Mouse (Mus musculus) CH12.LX (cell line): ENCODE data around the gene Hspb9.

Experiments used
- BHLHE40 ChIP-seq: IDR thresholded peaks from 2 replicates; pipeline ENCODE4 v1.6.1; 2011; ENCODE audit warnings: mild to moderate bottlenecking, low read depth, low read length, improper control_type of control experiment
- CTCF ChIP-seq, 2 experiments: IDR thresholded peaks in 1 of 2; conservative IDR thresholded peaks in 1 of 2; 2 replicates each; pipeline ENCODE4 v1.5.1; 2011 to 2012; ENCODE audit warnings: low read depth in 2 of 2, low read length in 2 of 2, improper control_type of control experiment in 1 of 2, inconsistent platforms in 1 of 2, mild to moderate bottlenecking in 1 of 2, moderate library complexity in 1 of 2
- EP300 ChIP-seq: IDR thresholded peaks from 2 replicates; pipeline ENCODE4 v1.6.1; 2011; ENCODE audit warnings: low read length, improper control_type of control experiment
- KAT2A ChIP-seq: IDR thresholded peaks from 2 replicates; pipeline ENCODE4 v1.6.1; 2012; ENCODE audit warnings: low read length, improper control_type of control experiment, inconsistent platforms; ENCODE audit not compliant: insufficient replicate concordance
- MAFK ChIP-seq: IDR thresholded peaks from 2 replicates; pipeline ENCODE4 v1.6.1; 2011; ENCODE audit warnings: low read length, improper control_type of control experiment; ENCODE audit not compliant: insufficient replicate concordance
- MXI1 ChIP-seq: IDR thresholded peaks from 2 replicates; pipeline ENCODE4 v1.6.1; 2011; ENCODE audit warnings: mild to moderate bottlenecking, low read depth, low read length, improper control_type of control experiment
- MYC ChIP-seq: IDR thresholded peaks from 2 replicates; pipeline ENCODE4 v1.6.1; 2011; ENCODE audit warnings: low read depth, mild to moderate bottlenecking, improper control_type of control experiment, low read length
- POLR2A ChIP-seq: IDR thresholded peaks from 2 replicates; pipeline ENCODE4 v1.6.1; 2011; ENCODE audit warnings: low read depth, mild to moderate bottlenecking, improper control_type of control experiment, low read length
- USF1 ChIP-seq: IDR thresholded peaks from 2 replicates; pipeline ENCODE4 v1.6.1; 2014; ENCODE audit warnings: low read depth, mild to moderate bottlenecking, inconsistent platforms, low read length, improper control_type of control experiment
- ZMIZ1 ChIP-seq: IDR thresholded peaks from 2 replicates; pipeline ENCODE4 v1.6.1; 2012; ENCODE audit warnings: low read depth, mild to moderate bottlenecking, inconsistent platforms, low read length, improper control_type of control experiment

- no peak for TF ChIP-seq MYC
- TF ChIP-seq USF1, result no peak
- TF ChIP-seq POLR2A, result no peak
- TF ChIP-seq CTCF (conservative IDR thresholded peaks at IDR 0.05 in 1 of 2, IDR thresholded peaks at IDR 0.05 in 1 of 2; ENCODE audit: low read depth in 2 of 2, low read length in 2 of 2), result no peak
- no peak for TF ChIP-seq BHLHE40
- TF ChIP-seq EP300, result no peak
- TF ChIP-seq MAFK, result no peak
- TF ChIP-seq ZMIZ1, result no peak
- no peak for TF ChIP-seq MXI1
- TF ChIP-seq KAT2A, result no peak
Observed at GRCm38 (mm10) chr11:100713735-100714533, at the start of gene Hspb9.
